Mouse (Mus musculus): ENCODE measurements around the gene Sept9. TPM values are rescaled to one million over a fixed set of nuclear protein-coding genes. Genes with fewer than 3 reads are reported as not detected.

Gene Sept9
- polyA plus RNA-seq, 2 experiments = 14.9 to 25.5 TPM

DNA sequence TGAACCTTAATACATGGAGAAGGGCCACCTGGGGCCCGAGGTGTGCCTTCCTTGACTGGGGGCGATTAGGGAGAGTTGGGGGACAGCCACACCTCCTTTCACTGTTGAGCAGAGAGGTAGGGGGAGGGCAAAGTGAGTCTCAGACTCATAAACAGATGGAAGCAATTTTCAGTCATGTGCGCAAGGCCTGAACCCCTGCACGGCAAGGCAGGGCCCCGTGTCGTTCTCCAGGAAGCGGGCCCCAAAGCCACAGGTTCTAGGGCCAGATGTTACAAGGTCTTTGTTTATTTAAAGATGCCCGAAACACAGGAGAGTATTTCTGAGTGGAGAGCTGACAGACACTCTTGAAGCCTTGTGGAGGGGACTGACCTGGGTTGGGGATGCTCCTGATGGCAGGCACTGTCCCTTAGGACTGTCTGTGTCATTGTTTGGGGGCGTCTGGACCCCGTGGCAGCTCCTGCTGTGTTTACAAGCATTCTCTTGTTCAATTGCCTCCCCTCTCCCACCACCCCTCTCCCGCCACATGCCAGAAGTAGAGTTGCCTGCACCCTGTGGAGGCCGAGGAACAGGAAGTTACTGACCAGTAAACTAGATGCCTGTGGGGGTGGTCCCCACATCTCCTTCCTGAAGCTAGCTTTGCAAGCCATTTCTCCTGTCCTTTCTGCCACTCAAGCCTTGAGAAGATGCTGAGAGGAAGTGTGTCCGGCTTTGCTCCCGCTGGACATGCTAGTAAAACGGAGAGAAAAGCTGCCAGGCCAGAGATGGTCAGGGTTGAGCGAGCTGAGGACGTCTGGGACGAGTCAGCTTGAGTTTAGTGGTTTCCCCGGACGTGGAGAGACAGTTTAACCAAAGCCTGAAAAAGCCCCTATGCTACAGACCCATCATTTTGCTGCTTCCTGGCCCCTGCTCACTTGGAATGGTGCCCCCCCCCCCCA is 150.2 kb downstream of the Sept9 start:
- H3K27ac ChIP-seq = no peak overlapping the region
- no peak overlapping the region for H3K4me3 ChIP-seq (ENCODE audit: insufficient read depth in 1 of 2, low read depth in 2 of 2, low read length in 2 of 2)
- H3K4me2 ChIP-seq (ENCODE audit: low read depth) = no peak overlapping the region; the same call in 1 of the 2 replicates
- DNase-seq (ENCODE audit: low read depth in 3 of 3, low spot score in 3 of 3) = no peak
- H3K27me3 ChIP-seq (ENCODE audit: control insufficient read depth, insufficient read depth, low read length) = no peaks in the 10 kb centered on the region
- H3K9me3 ChIP-seq (ENCODE audit: control insufficient read depth, low read length) = no peaks in the 10 kb centered on the region
- H3K36me3 ChIP-seq (replicated peaks; ENCODE audit: control insufficient read depth, insufficient read depth, low read depth) = peaks cover 3% of the 10 kb centered on the region
- no peak for TF ChIP-seq CTCF (IDR thresholded peaks at IDR 0.05; ENCODE audit: low read depth)
- TF ChIP-seq EP300 (IDR thresholded peaks at IDR 0.05; ENCODE audit: low read depth) = no peak
- ATAC-seq (ENCODE audit: insufficient read depth) = no peak
- H3K4me1 ChIP-seq (replicated peaks; ENCODE audit: control insufficient read depth in 2 of 2, insufficient read depth in 2 of 2, low read length in 1 of 2) = peaks cover 3 to 23% of the 10 kb centered on the region in 2 experiments
- 17% methylated on average over 20 of the region's 20 CpGs for WGBS (ENCODE audit: insufficient replicate concordance)
- no peak overlapping the region for H3K9ac ChIP-seq (replicated peaks)

- TF ChIP-seq CTCF (IDR thresholded peaks at IDR 0.05; ENCODE audit: low read depth) (no peak), EP300 (IDR thresholded peaks at IDR 0.05; ENCODE audit: low read depth) (no peak)
- no peak overlapping the region for H3K4me3 ChIP-seq (ENCODE audit: insufficient read depth in 1 of 2, low read depth in 2 of 2, low read length in 2 of 2)
- peak; percentile 27; the same call in 1 of the 2 replicates for ATAC-seq (ENCODE audit: insufficient read depth)
- H3K27me3 ChIP-seq (ENCODE audit: control insufficient read depth, insufficient read depth, low read length) = no peaks in the 10 kb centered on the region
- WGBS (ENCODE audit: insufficient replicate concordance) = 45% methylated on average over 11 of the region's 11 CpGs
- H3K9ac ChIP-seq (replicated peaks) = no peak overlapping the region
- no peak for DNase-seq (ENCODE audit: low read depth in 3 of 3, low spot score in 3 of 3)
- no peaks in the 10 kb centered on the region for H3K9me3 ChIP-seq (ENCODE audit: control insufficient read depth, low read length)
- no peak overlapping the region for H3K27ac ChIP-seq
- no peak overlapping the region for H3K4me2 ChIP-seq (ENCODE audit: low read depth)
- peaks cover 3 to 19% of the 10 kb centered on the region in 2 experiments; a peak in 3 of 4 replicates for H3K4me1 ChIP-seq (replicated peaks; ENCODE audit: control insufficient read depth in 2 of 2, insufficient read depth in 2 of 2, low read length in 1 of 2)
- H3K36me3 ChIP-seq (replicated peaks; ENCODE audit: control insufficient read depth, insufficient read depth, low read depth) = peaks cover 3% of the 10 kb centered on the region
Measured at GRCm38 (mm10) chr11:117350462-117351222, 151.2 kb downstream of the Sept9 start.

GRCm38 (mm10) chr11:117353126-117353525 is 153.7 kb downstream of the Sept9 start:
- ATAC-seq (ENCODE audit: insufficient read depth) (no peak), DNase-seq (ENCODE audit: low read depth in 3 of 3, low spot score in 3 of 3) (no peak)
- peaks cover 3% of the 10 kb centered on the region for H3K36me3 ChIP-seq (replicated peaks; ENCODE audit: control insufficient read depth, insufficient read depth, low read depth)

GRCm38 (mm10) chr11:117354107-117354506 is 154.6 kb downstream of the Sept9 start:
- DNase-seq (ENCODE audit: low read depth in 3 of 3, low spot score in 3 of 3) = no peak
- WGBS (ENCODE audit: insufficient replicate concordance) = 81% methylated on average over 4 of the region's 4 CpGs
- H3K4me2 ChIP-seq (ENCODE audit: low read depth) = no peak overlapping the region
- H3K4me1 ChIP-seq (replicated peaks; ENCODE audit: control insufficient read depth in 2 of 2, insufficient read depth in 2 of 2, low read length in 1 of 2) = peaks cover 2 to 12% of the 10 kb centered on the region in 2 experiments; a peak in 3 of 4 replicates
- H3K9me3 ChIP-seq (ENCODE audit: control insufficient read depth, low read length) = no peaks in the 10 kb centered on the region
- peaks cover 3% of the 10 kb centered on the region for H3K36me3 ChIP-seq (replicated peaks; ENCODE audit: control insufficient read depth, insufficient read depth, low read depth)
- H3K9ac ChIP-seq (replicated peaks) = no peak overlapping the region
- TF ChIP-seq EP300 (IDR thresholded peaks at IDR 0.05; ENCODE audit: low read depth) (no peak), CTCF (IDR thresholded peaks at IDR 0.05; ENCODE audit: low read depth) (no peak)
- no peak overlapping the region for H3K4me3 ChIP-seq (ENCODE audit: insufficient read depth in 1 of 2, low read depth in 2 of 2, low read length in 2 of 2)
- no peak overlapping the region for H3K27ac ChIP-seq
- ATAC-seq (ENCODE audit: insufficient read depth) = no peak
- no peaks in the 10 kb centered on the region for H3K27me3 ChIP-seq (ENCODE audit: control insufficient read depth, insufficient read depth, low read length)

More at GRCm38 (mm10) chr11:117353126-117353525, 153.7 kb downstream of the Sept9 start:
- 75% methylated on average over 11 of the region's 11 CpGs for WGBS (ENCODE audit: insufficient replicate concordance)
- H3K9me3 ChIP-seq (ENCODE audit: control insufficient read depth, low read length) = no peaks in the 10 kb centered on the region
- no peak overlapping the region for H3K4me3 ChIP-seq (ENCODE audit: insufficient read depth in 1 of 2, low read depth in 2 of 2, low read length in 2 of 2)
- no peak overlapping the region for H3K4me2 ChIP-seq (ENCODE audit: low read depth)
- H3K4me1 ChIP-seq (replicated peaks; ENCODE audit: control insufficient read depth in 2 of 2, insufficient read depth in 2 of 2, low read length in 1 of 2) = peaks cover 3 to 17% of the 10 kb centered on the region in 2 experiments; a peak in 3 of 4 replicates
- no peak overlapping the region for H3K27ac ChIP-seq
- no peak overlapping the region for H3K9ac ChIP-seq (replicated peaks)
- TF ChIP-seq CTCF (IDR thresholded peaks at IDR 0.05; ENCODE audit: low read depth) (no peak), EP300 (IDR thresholded peaks at IDR 0.05; ENCODE audit: low read depth) (no peak)
- no peaks in the 10 kb centered on the region for H3K27me3 ChIP-seq (ENCODE audit: control insufficient read depth, insufficient read depth, low read length)

- 66% methylated on average over 3 of the region's 3 CpGs for WGBS (ENCODE audit: insufficient replicate concordance)
- H3K9me3 ChIP-seq (ENCODE audit: control insufficient read depth, low read length) = no peaks in the 10 kb centered on the region
- H3K4me3 ChIP-seq (ENCODE audit: insufficient read depth in 1 of 2, low read depth in 2 of 2, low read length in 2 of 2) = no peak overlapping the region
- ATAC-seq (ENCODE audit: insufficient read depth) (no peak), DNase-seq (ENCODE audit: low read depth in 3 of 3, low spot score in 3 of 3) (no peak)
- no peak overlapping the region for H3K4me2 ChIP-seq (ENCODE audit: low read depth)
- peaks cover 3% of the 10 kb centered on the region for H3K36me3 ChIP-seq (replicated peaks; ENCODE audit: control insufficient read depth, insufficient read depth, low read depth)
- H3K9ac ChIP-seq (replicated peaks) = no peak overlapping the region
- no peak for TF ChIP-seq EP300 (IDR thresholded peaks at IDR 0.05; ENCODE audit: low read depth)
- TF ChIP-seq CTCF (IDR thresholded peaks at IDR 0.05; ENCODE audit: low read depth) = no peak
- no peaks in the 10 kb centered on the region for H3K4me1 ChIP-seq (replicated peaks; ENCODE audit: control insufficient read depth in 2 of 2, insufficient read depth in 2 of 2, low read length in 1 of 2)
- H3K27ac ChIP-seq = no peak overlapping the region
- H3K27me3 ChIP-seq (ENCODE audit: control insufficient read depth, insufficient read depth, low read length) = no peaks in the 10 kb centered on the region
Measured at GRCm38 (mm10) chr11:117356937-117357336, 157.5 kb downstream of the Sept9 start.
